ENCODE assay signal across 9 mouse cellular contexts in the genomic region with DNA sequence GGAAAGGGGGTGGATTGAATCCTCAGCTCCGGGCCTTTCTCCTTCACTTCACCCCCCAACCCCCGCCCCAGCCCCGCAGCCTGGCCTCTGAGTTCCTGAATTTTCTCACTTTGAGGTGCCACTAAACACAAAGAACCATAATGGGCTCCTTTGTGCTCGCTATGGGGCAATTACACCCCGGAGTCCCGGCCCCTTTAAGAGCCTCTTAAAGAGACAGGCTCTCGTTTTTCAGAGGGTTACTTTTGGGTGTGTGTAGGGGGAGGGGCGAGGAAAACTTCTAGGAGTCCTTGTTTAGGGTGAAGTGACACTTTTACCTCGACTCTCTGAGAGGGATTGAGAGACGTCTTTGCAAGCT. TPM values are rescaled to one million over a fixed set of nuclear protein-coding genes. Genes with fewer than 3 reads are reported as not detected.
DNase-seq lines count a peak whose midpoint lies in the region; ATAC-seq lines count a peak whose summit lies in the region.
"Had no signal": no experiment of that assay in that cellular context is flagged by ENCODE, and none has a peak within 500 bp of the region (broad histone marks: within the 10 kb centered on the region; RNA-seq: fewer than 3 reads in every experiment).

No protein-coding gene starts in this region.

- peak overlapping the region; percentile 100 for H3K27ac ChIP-seq in embryonic facial prominence, embryonic 13.5 days
- peak overlapping the region; percentile 99 for H3K27ac ChIP-seq in limb, embryonic 11.5 days (replicated peaks; ENCODE audit: low read depth, low read length)
- peak overlapping the region; percentile 91 for H3K27ac ChIP-seq in midbrain, embryonic 13.5 days

- intact Hi-C loops in heart, postnatal 14 days (cut with DNase I), result no loop called here

- peak overlapping the region; percentile 78 for H3K9ac ChIP-seq in embryonic facial prominence, embryonic 13.5 days
- H3K9ac ChIP-seq in limb, embryonic 11.5 days (ENCODE audit: low read length), result peak overlapping the region; percentile 75
- peak overlapping the region; percentile 49 for H3K9ac ChIP-seq in midbrain, embryonic 13.5 days (replicated peaks)

- peaks cover 63% of the 10 kb centered on the region for H3K27me3 ChIP-seq in megakaryocyte, embryonic 14.5 days (replicated peaks)
- no peaks in the 10 kb centered on the region for H3K27me3 ChIP-seq in embryonic facial prominence, embryonic 13.5 days
- 0 out of 2 replicates have a peak, but pooled peaks cover 4% of the 10 kb centered on the region for H3K27me3 ChIP-seq in limb, embryonic 11.5 days (ENCODE audit: control insufficient read depth, insufficient read depth, low read length)
- no peaks in the 10 kb centered on the region; the same call in 1 of the 2 replicates for H3K27me3 ChIP-seq in midbrain, embryonic 13.5 days

- peak overlapping the region; percentile 78 for H3K4me2 ChIP-seq in embryonic facial prominence, embryonic 13.5 days
- peak overlapping the region; percentile 61 for H3K4me2 ChIP-seq in limb, embryonic 11.5 days (ENCODE audit: low read depth, severe bottlenecking)
- H3K4me2 ChIP-seq in midbrain, embryonic 13.5 days (replicated peaks), result peak overlapping the region; percentile 88

- under 1% methylated on average over 10 of the region's 10 CpGs for WGBS in embryonic facial prominence, embryonic 13.5 days
- WGBS in limb, embryonic 11.5 days, result under 1% methylated on average over 10 of the region's 10 CpGs
- 2% methylated on average over 10 of the region's 10 CpGs for WGBS in midbrain, embryonic 13.5 days

- DNase-seq in heart, postnatal 14 days, result peak; percentile 61 to 68
- DNase-seq in limb, embryonic 11.5 days (ENCODE audit: low spot score), result peak; percentile 85
- DNase-seq in B cell, adult 2 months, result no peak
- no peak for DNase-seq in spleen, postnatal 14 days (ENCODE audit: low spot score in 2 of 2)

- H3K36me3 ChIP-seq in megakaryocyte, embryonic 14.5 days (replicated peaks; ENCODE audit: low read length), result no peaks in the 10 kb centered on the region
- H3K36me3 ChIP-seq in embryonic facial prominence, embryonic 13.5 days, result peaks cover 11% of the 10 kb centered on the region
- H3K36me3 ChIP-seq in limb, embryonic 11.5 days (ENCODE audit: control insufficient read depth, insufficient read depth, low read length), result no peaks in the 10 kb centered on the region
- no peaks in the 10 kb centered on the region for H3K36me3 ChIP-seq in midbrain, embryonic 13.5 days

- H3K4me3 ChIP-seq in megakaryocyte, embryonic 14.5 days (replicated peaks), result peak overlapping the region; percentile 90
- peak overlapping the region; percentile 95 for H3K4me3 ChIP-seq in embryonic facial prominence, embryonic 13.5 days
- peak overlapping the region; percentile 99 for H3K4me3 ChIP-seq in limb, embryonic 11.5 days (ENCODE audit: low read depth, low read length)
- peak overlapping the region; percentile 76 for H3K4me3 ChIP-seq in midbrain, embryonic 13.5 days (replicated peaks)

- no peak for ATAC-seq in megakaryocyte, adult 5-6 weeks (ENCODE audit: poor library complexity, severe bottlenecking)
- ATAC-seq in embryonic facial prominence, embryonic 13.5 days (ENCODE audit: insufficient number of reproducible peaks, insufficient read depth, low FRiP score, low TSS enrichment, low read depth), result 0 out of 2 replicates have a peak, but pooled peaks have one; percentile 11
- peak; percentile 36; the same call in 1 of the 2 replicates for ATAC-seq in limb, embryonic 11.5 days (ENCODE audit: insufficient number of reproducible peaks, low FRiP score, low TSS enrichment, low read depth)
- peak; percentile 67 for ATAC-seq in midbrain, embryonic 13.5 days

- peaks cover 10% of the 10 kb centered on the region for H3K9me3 ChIP-seq in megakaryocyte, embryonic 14.5 days
- H3K9me3 ChIP-seq in embryonic facial prominence, embryonic 13.5 days, result no peaks in the 10 kb centered on the region
- no peaks in the 10 kb centered on the region for H3K9me3 ChIP-seq in limb, embryonic 11.5 days (ENCODE audit: control insufficient read depth, low read length)
- H3K9me3 ChIP-seq in midbrain, embryonic 13.5 days, result 0 out of 2 replicates have a peak, but pooled peaks cover 2% of the 10 kb centered on the region

- peaks cover 35% of the 10 kb centered on the region for H3K4me1 ChIP-seq in megakaryocyte, embryonic 14.5 days
- H3K4me1 ChIP-seq in embryonic facial prominence, embryonic 13.5 days, result peaks cover 22% of the 10 kb centered on the region
- H3K4me1 ChIP-seq in limb, embryonic 11.5 days (ENCODE audit: control insufficient read depth, insufficient read depth, low read length), result peaks cover 4% of the 10 kb centered on the region
- H3K4me1 ChIP-seq in midbrain, embryonic 13.5 days (replicated peaks), result peaks cover 30% of the 10 kb centered on the region

RNA-seq across cellular contexts. Expression of a gene that starts 0.7 kb away (rescaled TPM):
- polyA plus RNA-seq in megakaryocyte, embryonic 14.5 days (2012; ENCODE audit: insufficient read depth, low replicate concordance), result 1.2 and 3.1 TPM in 2 replicates
- not detected in 2 replicates for total RNA-seq in megakaryocyte, adult 5-6 weeks (2015)
- total RNA-seq in megakaryocyte, adult 5-6 weeks (2017), result not detected in 2 replicates
- polyA plus RNA-seq in embryonic facial prominence, embryonic 13.5 days (2015; fragmentation: Nextera tagmentation; extraction: Ambion mirVana), result 63.0 and 67.8 TPM in 2 replicates
- total RNA-seq in heart, postnatal 14 days (2021), result 1 to 10 TPM; 5.6 to 7.3 TPM
- polyA plus RNA-seq in limb, embryonic 11.5 days (2014; fragmentation: Nextera tagmentation; extraction: Ambion mirVana), result 57.2 and 57.4 TPM in 2 replicates
- 10.8 and 13.2 TPM in 2 replicates for polyA plus RNA-seq in midbrain, embryonic 13.5 days (2015; fragmentation: Nextera tagmentation; extraction: Ambion mirVana)

RNA-seq across cellular contexts. Expression of a gene that starts 24.2 kb away (rescaled TPM):
- not detected in 2 replicates for polyA plus RNA-seq in megakaryocyte, embryonic 14.5 days (2012; ENCODE audit: insufficient read depth, low replicate concordance)
- total RNA-seq in megakaryocyte, adult 5-6 weeks (2015), result not detected in 2 replicates
- total RNA-seq in megakaryocyte, adult 5-6 weeks (2017), result not detected in 2 replicates
- 16.1 and 17.0 TPM in 2 replicates for polyA plus RNA-seq in embryonic facial prominence, embryonic 13.5 days (2015; fragmentation: Nextera tagmentation; extraction: Ambion mirVana)
- total RNA-seq in heart, postnatal 14 days (2021), result 1 to 10 TPM in 1 of 2 experiments, under 1 TPM in 1; 0.69 to 1.8 TPM
- 3.9 and 4.2 TPM in 2 replicates for polyA plus RNA-seq in limb, embryonic 11.5 days (2014; fragmentation: Nextera tagmentation; extraction: Ambion mirVana)
- 4.2 and 5.3 TPM in 2 replicates for polyA plus RNA-seq in midbrain, embryonic 13.5 days (2015; fragmentation: Nextera tagmentation; extraction: Ambion mirVana)
- total RNA-seq: neutrophil, adult 5-6 weeks had no signal

RNA-seq across cellular contexts. Expression of a gene that starts 47.3 kb away (rescaled TPM):
- 5.7 and 12.6 TPM in 2 replicates for polyA plus RNA-seq in megakaryocyte, embryonic 14.5 days (2012; ENCODE audit: insufficient read depth, low replicate concordance)
- 18.9 and 19.8 TPM in 2 replicates for total RNA-seq in megakaryocyte, adult 5-6 weeks (2015)
- 21.3 and 31.3 TPM in 2 replicates for total RNA-seq in megakaryocyte, adult 5-6 weeks (2017)
- polyA plus RNA-seq in embryonic facial prominence, embryonic 13.5 days (2015; fragmentation: Nextera tagmentation; extraction: Ambion mirVana), result 84.0 and 84.7 TPM in 2 replicates
- total RNA-seq in heart, postnatal 14 days (2021), result 10 to 100 TPM; 24.7 to 25.7 TPM
- 52.9 and 55.0 TPM in 2 replicates for polyA plus RNA-seq in limb, embryonic 11.5 days (2014; fragmentation: Nextera tagmentation; extraction: Ambion mirVana)
- polyA plus RNA-seq in midbrain, embryonic 13.5 days (2015; fragmentation: Nextera tagmentation; extraction: Ambion mirVana), result 84.5 and 87.6 TPM in 2 replicates

Comparison
In these comparisons a context has a peak if more than half of its experiments do, and no peak if none do; other contexts are left out.
1. DNase-seq: peak in heart, postnatal 14 days (2 of 2) and limb, embryonic 11.5 days (single experiment); none in B cell, adult 2 months (0 of 2) and spleen, postnatal 14 days (0 of 2).
2. Peak in every context shown above with its lines, with median percentiles within 50 percentile points of each other: H3K4me3 ChIP-seq, H3K27ac ChIP-seq, H3K4me2 ChIP-seq and H3K9ac ChIP-seq.